Mouse (Mus musculus): Measurements from ENCODE around the gene Dvl1. TPM values are rescaled to one million over a fixed set of nuclear protein-coding genes. Genes with fewer than 3 reads are reported as not detected.

Dvl1 gene
- polyA plus RNA-seq, 1 experiment from 2014 or later = 6.5 TPM

DNA sequence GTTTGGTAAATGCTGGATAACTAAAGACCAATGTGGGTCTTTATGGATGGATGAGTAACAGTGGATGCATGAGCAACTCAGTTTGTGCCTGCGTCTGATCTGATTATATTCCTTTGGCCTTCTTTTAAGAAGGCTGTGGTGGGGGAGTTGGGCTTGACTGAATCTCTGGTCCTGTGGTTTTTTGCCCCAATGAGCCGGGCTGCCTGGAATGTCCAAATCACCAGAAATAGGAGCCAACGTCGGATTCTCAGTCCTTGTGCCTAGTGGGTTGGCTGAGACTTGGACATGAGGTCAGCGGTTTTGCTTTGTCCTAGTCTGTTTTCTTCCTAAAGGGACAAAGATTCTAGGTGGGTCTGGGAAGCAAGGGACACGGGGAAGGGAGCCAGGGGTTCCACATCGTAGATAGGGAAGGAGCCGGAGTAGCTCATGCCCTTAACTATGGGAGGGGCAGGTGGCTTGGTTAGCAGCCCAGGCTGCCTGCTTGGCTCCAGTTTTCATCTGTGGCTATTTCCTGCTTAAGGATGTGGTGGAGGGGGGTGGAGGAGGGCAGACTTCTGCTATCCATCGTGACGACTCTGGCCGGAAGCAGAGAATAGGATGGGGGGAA, 9.7 kb upstream of the Dvl1 start:
- TF ChIP-seq CTCF (IDR thresholded peaks at IDR 0.05; ENCODE audit: low read depth) = no peak
- peak overlapping the region; percentile 74 for H3K27ac ChIP-seq (ENCODE audit: low read depth, low read length)
- H3K4me3 ChIP-seq (ENCODE audit: low read depth, low read length) = no peak overlapping the region
- H3K4me1 ChIP-seq (replicated peaks; ENCODE audit: control insufficient read depth, insufficient read depth, low read length) = no peaks in the 10 kb centered on the region
- 57% methylated on average over 11 of the region's 11 CpGs for WGBS
- no peak for ATAC-seq
- H3K9me3 ChIP-seq (ENCODE audit: control insufficient read depth) = no peaks in the 10 kb centered on the region
- H3K36me3 ChIP-seq (ENCODE audit: control insufficient read depth, insufficient read depth) = peaks cover 5% of the 10 kb centered on the region; the same call in 1 of the 2 replicates
- H3K9ac ChIP-seq (ENCODE audit: low read depth, low read length) = no peak overlapping the region
- no peaks in the 10 kb centered on the region for H3K27me3 ChIP-seq (replicated peaks; ENCODE audit: control insufficient read depth, insufficient read depth, low read length)
- H3K4me2 ChIP-seq (replicated peaks; ENCODE audit: low read depth) = no peak overlapping the region

DNA sequence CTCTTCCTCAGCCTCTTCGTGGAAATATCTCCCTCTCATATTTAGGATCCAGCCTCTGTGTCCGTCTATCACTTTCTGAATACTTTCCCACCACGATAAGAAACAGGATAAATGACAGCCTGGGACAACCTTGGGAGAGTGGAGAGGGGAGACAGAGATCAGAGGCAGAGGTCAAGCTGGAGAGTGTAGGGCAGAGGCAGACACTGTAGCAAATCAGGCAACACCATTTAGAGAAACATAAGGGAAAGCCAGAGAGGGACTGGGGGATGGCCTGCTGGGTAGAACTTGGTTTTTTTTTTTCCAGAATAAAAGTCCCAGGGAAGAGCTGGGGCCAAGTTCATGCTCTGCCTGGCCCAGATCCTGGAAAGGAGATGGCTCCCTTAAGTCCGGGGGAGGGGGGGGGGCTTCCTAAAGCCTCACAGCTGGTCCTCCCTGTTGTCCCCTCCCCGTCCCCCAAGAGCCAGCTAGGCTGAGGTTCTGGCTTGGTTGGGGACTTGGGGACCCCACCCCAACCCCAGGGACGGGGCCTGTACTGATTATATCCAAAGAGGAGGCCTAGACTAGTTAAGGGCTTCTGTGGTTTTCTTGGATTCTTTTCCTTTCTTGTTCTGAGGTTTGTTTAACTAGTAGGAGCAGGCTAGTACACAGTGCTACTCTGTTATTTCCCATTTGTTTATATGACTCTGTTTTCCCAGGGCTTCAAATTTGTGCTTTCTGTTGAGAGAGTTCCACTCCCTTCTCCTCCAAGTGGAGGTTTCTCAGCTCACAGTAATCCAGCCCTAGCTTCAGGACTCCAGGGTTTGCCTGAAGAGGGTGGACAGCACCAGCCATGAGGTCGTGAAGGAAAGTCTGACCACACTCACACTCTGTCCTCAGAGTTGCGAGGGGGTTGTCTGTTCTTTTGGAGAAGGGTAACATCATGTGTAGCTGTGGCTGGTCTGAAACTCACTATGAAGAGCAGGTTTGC, 8.7 kb upstream of the Dvl1 start:
- Histone ChIP-seq H3K4me1 (replicated peaks; ENCODE audit: control insufficient read depth, insufficient read depth, low read length) (no peaks in the 10 kb centered on the region), H3K9ac (ENCODE audit: low read depth, low read length) (no peak overlapping the region), H3K9me3 (ENCODE audit: control insufficient read depth) (no peaks in the 10 kb centered on the region), H3K27me3 (replicated peaks; ENCODE audit: control insufficient read depth, insufficient read depth, low read length) (no peaks in the 10 kb centered on the region), H3K27ac (ENCODE audit: low read depth, low read length) (peak overlapping the region; percentile 74), H3K4me3 (ENCODE audit: low read depth, low read length) (no peak overlapping the region), H3K36me3 (ENCODE audit: control insufficient read depth, insufficient read depth) (peaks cover 9% of the 10 kb centered on the region; the same call in 1 of the 2 replicates), H3K4me2 (replicated peaks; ENCODE audit: low read depth) (no peak overlapping the region; the same call in 1 of the 2 replicates)
- WGBS = 52% methylated on average over 8 of the region's 8 CpGs
- ATAC-seq = no peak
- TF ChIP-seq CTCF (IDR thresholded peaks at IDR 0.05; ENCODE audit: low read depth) = no peak

GRCm38 (mm10) chr4:155839483-155839910, 7.7 kb upstream of the Dvl1 start, which contains the start of gene Mxra8:
Gene Mxra8, plus strand, starts transcription at chr4:155839680.
- H3K9me3 ChIP-seq (ENCODE audit: control insufficient read depth) = no peaks in the 10 kb centered on the region
- 25% methylated on average over 16 of the region's 16 CpGs for WGBS

DNA sequence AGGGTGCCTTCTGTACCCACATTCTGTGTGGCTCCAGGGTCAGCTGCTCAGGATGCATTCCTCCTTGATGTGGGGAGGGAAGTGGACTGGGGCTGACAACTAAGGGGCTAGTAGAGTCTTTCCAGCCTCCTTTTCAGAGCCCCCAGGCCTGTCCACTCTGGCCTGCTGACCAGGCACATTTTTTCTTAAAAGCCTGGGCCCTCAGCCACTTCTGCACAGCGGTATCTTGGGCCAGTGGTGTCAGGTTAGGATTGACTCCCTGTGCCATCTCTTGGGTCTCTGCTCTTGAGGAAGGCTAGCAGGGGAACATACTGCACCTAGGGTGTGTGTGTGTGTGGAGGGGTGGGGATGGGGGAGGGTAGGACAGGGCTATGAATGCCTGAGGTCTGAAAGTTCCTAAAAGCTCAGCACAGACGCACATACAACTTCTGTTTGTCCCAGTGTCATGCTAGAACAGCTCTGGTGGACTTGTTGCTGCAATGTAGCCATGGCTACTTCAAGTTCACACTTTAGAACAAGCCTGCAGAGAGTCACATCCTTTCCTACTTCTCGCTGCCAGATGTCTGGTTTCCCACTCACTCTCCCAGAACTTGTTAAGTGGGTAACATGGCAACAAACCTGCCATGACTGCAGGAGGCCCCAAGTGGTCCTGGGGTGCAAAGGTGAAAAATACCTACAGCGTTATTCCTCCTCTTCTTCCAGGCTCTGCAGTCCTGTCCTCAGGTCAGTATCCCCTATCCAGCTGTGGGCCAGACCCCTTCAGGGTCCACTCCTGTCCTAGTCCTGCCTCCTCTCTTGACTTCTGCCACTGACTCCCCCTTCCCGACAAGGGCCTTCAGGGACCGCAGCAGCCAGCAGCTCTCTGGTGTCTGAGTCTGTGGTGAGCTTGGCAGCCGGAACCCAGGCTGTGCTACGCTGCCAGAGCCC, 6.9 kb upstream of the Dvl1 start:
- WGBS = 16% methylated on average over 8 of the region's 8 CpGs
- H3K4me3 ChIP-seq (ENCODE audit: low read depth, low read length) = peak overlapping the region; percentile 50
- H3K36me3 ChIP-seq (ENCODE audit: control insufficient read depth, insufficient read depth) = peaks cover 9% of the 10 kb centered on the region; the same call in 1 of the 2 replicates
- no peaks in the 10 kb centered on the region for H3K9me3 ChIP-seq (ENCODE audit: control insufficient read depth)
- H3K4me1 ChIP-seq (replicated peaks; ENCODE audit: control insufficient read depth, insufficient read depth, low read length) = no peaks in the 10 kb centered on the region
- peak overlapping the region; percentile 58 for H3K9ac ChIP-seq (ENCODE audit: low read depth, low read length)
- TF ChIP-seq CTCF (IDR thresholded peaks at IDR 0.05; ENCODE audit: low read depth) = no peak
- H3K27me3 ChIP-seq (replicated peaks; ENCODE audit: control insufficient read depth, insufficient read depth, low read length) = no peaks in the 10 kb centered on the region
- peak overlapping the region; percentile 74; the same call in 1 of the 2 replicates for H3K27ac ChIP-seq (ENCODE audit: low read depth, low read length)
- peak; percentile 4; the same call in 1 of the 2 replicates for ATAC-seq
- H3K4me2 ChIP-seq (replicated peaks; ENCODE audit: low read depth) = peak overlapping the region; percentile 87

More at GRCm38 (mm10) chr4:155839483-155839910, 7.7 kb upstream of the Dvl1 start, which contains the start of gene Mxra8:
- Histone ChIP-seq H3K4me1 (replicated peaks; ENCODE audit: control insufficient read depth, insufficient read depth, low read length) (no peaks in the 10 kb centered on the region), H3K9ac (ENCODE audit: low read depth, low read length) (peak within 1 kb of the TSS; percentile 58), H3K27ac (ENCODE audit: low read depth, low read length) (peak within 1 kb of the TSS; percentile 74), H3K36me3 (ENCODE audit: control insufficient read depth, insufficient read depth) (peaks cover 9% of the 10 kb centered on the region; the same call in 1 of the 2 replicates), H3K27me3 (replicated peaks; ENCODE audit: control insufficient read depth, insufficient read depth, low read length) (no peaks in the 10 kb centered on the region), H3K4me2 (replicated peaks; ENCODE audit: low read depth) (peak within 1 kb of the TSS; percentile 87), H3K4me3 (ENCODE audit: low read depth, low read length) (peak within 1 kb of the TSS; percentile 50)
- TF ChIP-seq CTCF (IDR thresholded peaks at IDR 0.05; ENCODE audit: low read depth) = no peak
- ATAC-seq = peak; percentile 62

DNA sequence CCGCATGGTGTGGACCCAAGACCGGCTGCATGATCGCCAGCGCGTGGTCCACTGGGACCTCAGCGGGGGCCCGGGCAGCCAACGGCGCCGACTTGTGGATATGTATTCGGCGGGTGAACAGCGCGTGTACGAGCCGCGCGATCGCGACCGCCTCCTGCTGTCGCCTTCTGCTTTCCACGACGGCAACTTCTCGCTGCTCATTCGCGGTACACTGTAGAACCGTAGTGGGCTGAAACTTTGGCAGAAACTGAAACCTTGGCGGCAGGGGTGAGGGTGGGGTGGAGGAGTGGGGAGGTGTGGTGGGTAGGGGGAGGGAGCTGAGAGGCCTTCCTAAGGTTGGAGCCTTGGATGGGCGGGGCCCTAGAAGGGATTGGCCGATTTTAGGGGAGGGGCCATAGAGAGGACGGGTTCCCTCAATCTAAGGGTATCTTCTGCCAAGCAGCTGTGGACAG, 6.2 kb upstream of the Dvl1 start:
- Histone ChIP-seq H3K4me1 (replicated peaks; ENCODE audit: control insufficient read depth, insufficient read depth, low read length) (no peaks in the 10 kb centered on the region), H3K9me3 (ENCODE audit: control insufficient read depth) (no peaks in the 10 kb centered on the region), H3K4me2 (replicated peaks; ENCODE audit: low read depth) (peak overlapping the region; percentile 87), H3K27ac (ENCODE audit: low read depth, low read length) (0 out of 2 replicates have a peak overlapping the region, but pooled peaks have one; percentile 2), H3K9ac (ENCODE audit: low read depth, low read length) (peak overlapping the region; percentile 55; the same call in 1 of the 2 replicates), H3K27me3 (replicated peaks; ENCODE audit: control insufficient read depth, insufficient read depth, low read length) (no peaks in the 10 kb centered on the region), H3K4me3 (ENCODE audit: low read depth, low read length) (peak overlapping the region; percentile 50), H3K36me3 (ENCODE audit: control insufficient read depth, insufficient read depth) (peaks cover 9% of the 10 kb centered on the region; the same call in 1 of the 2 replicates)
- peak; percentile 74 for TF ChIP-seq CTCF (IDR thresholded peaks at IDR 0.05; ENCODE audit: low read depth)
- peak; percentile 66 for ATAC-seq
- under 1% methylated on average over 32 of the region's 32 CpGs for WGBS

All from intestine, postnatal 0 days (tissue).